Mouse (Mus musculus): ENCODE measurements at regions not wholly inside any gene's neighbourhood (a gene's known extent, or its start where the extent isn't known, plus 50 kb on each side); places are given as distances from the start of the nearest gene placed in this dataset.

- DNase-seq: no peak
Measured at GRCm38 (mm10) chr3:17668839-17669238, 279.4 kb upstream of the Cypt12 start.
